Mouse (Mus musculus): ENCODE data around the gene Marf1.
"Not testable (repeated sequence)": the region's sequence is repeated elsewhere in the genome, so short reads cannot be mapped to it uniquely, and the experiment has no call there.

Gene Marf1

GRCm38 (mm10) chr16:14162988-14163416, at the start of gene Marf1, which contains the start of gene Nde1:
Gene Marf1, minus strand, starts transcription at chr16:14163351.
Gene Nde1, plus strand, starts transcription at chr16:14163275.
- DNase-seq (ENCODE audit: low read depth, low spot score) = peak; percentile 94

- no peak for DNase-seq (ENCODE audit: low read depth, low spot score)
These were observed 35.6 kb upstream of the Marf1 start for GRCm38 (mm10) chr16:14198798-14199197.

DNA sequence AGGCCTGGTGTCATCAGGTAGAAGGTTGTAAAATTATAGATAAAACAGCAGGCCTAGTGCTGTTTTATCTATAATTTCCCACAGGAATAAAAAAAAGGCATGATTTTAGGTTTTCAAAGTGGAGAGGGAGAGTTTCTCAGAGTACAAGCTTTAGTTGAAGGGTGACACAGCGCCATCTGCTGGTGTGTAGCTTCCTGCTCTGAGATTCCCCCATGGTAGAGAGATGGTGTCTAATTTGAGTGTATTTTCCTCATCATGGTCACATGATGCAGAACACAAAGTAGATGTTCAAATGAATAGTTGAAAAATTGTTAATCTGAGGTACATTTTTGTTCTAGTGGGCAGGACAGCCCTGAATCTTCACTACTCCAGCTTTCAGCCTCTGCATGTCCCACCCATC, 32.3 kb upstream of the Marf1 start:
- peak; percentile 41 for DNase-seq (ENCODE audit: low read depth, low spot score)

DNA sequence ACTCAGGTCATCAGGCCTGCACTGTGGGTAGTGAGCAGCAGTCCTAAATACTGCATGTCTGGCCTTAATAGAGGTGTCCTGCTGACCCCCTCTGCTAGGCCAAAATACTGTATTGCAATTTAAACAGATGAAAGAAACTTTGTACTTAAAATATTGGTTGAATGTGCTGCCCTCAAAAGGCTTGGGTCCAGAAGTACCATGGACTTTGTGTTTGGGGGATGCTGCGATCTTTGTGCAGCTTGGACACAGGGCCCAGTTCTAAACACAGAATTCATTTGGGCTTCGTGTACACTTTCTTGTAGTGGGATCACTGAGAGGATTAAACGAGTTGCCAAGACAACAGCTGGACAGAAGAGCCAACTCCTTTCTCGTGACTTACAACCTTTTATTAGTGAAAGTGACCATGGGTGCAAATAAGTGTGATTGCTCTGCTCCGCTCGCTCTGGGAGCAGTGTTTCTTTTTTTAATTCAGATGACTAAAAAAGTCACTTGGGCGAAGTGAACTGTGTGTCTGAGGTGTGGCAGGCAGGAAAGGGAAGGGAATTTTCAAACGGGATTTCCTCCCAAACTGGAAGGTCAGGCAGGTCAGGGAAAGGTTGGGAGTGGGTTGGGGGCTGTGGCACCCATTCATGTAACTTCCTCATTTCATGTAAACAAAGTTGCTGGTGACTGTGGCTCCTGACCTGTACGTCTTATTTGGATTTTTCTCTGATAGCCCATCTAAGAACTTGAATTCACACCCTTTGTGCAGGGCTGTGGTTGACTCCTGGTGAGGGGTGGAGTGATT, 31.2 kb upstream of the Marf1 start:
- no peak for DNase-seq (ENCODE audit: low read depth, low spot score)

DNA sequence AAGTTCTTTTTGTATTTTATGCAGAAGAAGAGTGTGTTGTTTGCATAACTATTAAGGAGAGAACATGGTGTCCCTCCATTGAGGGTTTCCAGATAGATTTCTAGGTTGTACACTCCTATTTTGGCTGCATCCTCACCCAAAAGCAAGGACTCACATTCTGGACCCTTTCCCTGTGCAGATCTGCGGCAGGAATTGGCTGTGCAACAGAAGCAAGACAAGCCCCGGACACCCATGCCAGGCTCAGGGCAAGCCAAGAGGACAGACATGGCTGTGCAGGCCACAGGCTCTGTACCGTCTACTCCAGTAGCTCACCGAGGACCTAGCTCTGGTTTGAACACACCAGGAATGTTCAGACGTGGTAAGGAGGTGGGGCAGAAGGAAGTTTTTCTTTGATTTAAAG, 22.4 kb upstream of the Marf1 start:
- DNase-seq (ENCODE audit: low read depth, low spot score) = no peak

GRCm38 (mm10) chr16:14183856-14184255, 20.7 kb upstream of the Marf1 start:
- DNase-seq (ENCODE audit: low read depth, low spot score) = no peak

DNA sequence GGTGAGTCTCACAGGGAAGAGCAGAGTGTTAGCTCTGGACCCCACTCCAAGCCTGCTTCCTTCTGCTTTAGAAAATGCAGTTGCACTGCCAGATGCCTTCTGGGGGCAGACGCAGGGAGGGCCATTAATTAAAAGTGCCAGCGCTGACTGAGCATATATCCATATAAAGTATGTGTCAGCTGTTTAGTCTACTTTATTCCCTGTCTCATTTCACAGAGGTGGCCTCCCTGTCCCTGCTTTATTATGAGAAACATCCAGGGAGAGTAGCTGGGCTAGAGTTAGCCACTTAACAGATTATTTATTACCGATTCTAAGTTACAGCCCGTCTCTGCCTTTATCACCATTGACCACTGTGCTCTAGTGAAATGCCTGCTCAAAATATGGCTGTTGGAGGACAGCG, 19.2 kb upstream of the Marf1 start:
- DNase-seq (ENCODE audit: low read depth, low spot score) = no peak

DNA sequence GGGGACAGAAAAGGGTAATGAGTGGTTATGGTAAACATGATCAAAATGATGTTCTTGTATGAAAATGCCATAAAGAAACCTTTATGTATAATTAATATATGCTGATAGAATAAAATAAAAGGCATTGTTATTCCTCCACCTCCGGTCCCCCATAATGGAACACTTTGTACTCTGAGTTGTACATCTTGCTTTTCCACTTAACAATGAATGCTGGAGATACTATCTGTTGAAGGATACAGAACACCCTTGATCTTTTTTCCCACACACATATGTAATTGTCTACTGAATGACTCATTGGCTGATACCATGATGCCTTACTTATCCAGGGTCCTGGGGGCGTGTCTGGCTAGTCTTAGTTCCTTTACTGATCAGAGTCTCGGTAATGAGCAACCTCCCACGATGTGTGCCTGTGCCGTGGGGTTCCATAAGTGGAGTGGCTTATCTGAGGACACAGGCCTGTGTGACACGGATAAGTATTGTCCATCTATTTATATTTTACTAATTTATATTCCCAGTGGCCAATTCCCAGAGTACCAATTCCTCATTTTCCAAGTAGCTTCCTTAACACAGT, 17.1 kb upstream of the Marf1 start:
- DNase-seq (ENCODE audit: low read depth, low spot score) = no peak

DNA sequence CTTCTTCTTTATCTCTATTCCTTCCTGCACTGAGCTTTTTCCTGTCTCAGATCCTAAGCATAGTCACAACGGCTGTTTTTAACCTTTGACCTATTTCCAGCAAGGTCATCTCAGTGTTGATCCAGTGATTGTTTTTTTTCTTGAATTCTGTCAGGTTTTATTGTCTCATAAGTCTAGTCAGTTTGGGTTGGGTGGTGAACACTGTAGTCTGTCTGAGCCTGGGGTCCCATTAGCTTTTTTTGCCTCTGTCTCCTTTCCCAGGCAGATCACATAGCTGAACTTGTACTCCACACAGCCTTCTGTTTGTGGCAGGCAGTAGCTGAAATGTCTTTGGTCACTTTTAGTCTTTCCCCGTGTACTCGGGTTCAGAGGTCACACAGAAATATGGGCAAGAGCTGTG, 14.9 kb upstream of the Marf1 start:
- DNase-seq (ENCODE audit: low read depth, low spot score) = no peak

DNA sequence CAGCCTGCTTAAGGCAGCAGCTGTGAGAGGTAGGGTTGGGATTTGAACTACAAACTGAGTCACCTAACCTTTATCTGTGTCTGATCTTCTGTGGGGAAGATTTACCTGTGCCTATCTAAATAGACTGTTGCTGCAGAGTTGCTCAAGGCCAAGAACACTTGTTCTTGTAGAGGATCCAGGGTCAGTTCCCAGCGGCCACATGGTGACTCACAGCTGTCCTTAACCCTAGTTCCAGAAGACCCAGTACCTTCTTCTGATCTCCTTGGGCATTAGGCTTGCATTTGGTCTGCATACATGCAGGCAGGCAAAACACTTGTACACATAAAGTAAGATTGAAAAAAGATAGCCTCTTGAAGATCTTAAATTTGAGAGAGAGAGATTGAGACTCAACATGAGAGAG, 6.6 kb upstream of the Marf1 start:
- no peak for DNase-seq (ENCODE audit: low read depth, low spot score)

- no peak for DNase-seq (ENCODE audit: low read depth, low spot score)
These were observed 3.3 kb upstream of the Marf1 start for GRCm38 (mm10) chr16:14166490-14166889.

- peak; percentile 10 for DNase-seq (ENCODE audit: low read depth, low spot score)
These were observed 580 bp upstream of the Marf1 start for GRCm38 (mm10) chr16:14163731-14164130.

DNA sequence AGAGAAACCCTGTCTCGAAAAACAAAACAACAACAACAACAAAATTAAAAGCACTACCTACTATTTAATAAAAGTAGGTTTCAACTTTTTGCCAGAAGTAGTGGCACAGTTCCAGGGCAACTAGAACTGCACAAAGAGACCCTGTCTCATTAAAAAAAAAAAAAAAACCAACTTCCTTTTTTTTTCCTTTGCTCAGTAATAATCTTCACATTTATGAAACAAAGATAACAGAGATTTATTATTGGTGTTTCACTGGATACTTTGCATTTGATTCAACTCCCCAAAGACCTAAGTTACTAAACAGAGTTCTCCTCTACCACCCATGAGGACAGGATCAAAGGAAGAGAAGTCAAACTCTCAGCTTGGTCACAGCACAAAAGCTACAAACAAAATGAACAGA, 2.2 kb downstream of the Marf1 start:
- no peak for DNase-seq (ENCODE audit: low read depth, low spot score)

- peak; percentile 81 for DNase-seq (ENCODE audit: low read depth, low spot score)
These were observed 3.4 kb downstream of the Marf1 start for GRCm38 (mm10) chr16:14159746-14160131.

- DNase-seq (ENCODE audit: low read depth, low spot score) = peak; percentile 99
These were observed 4.0 kb downstream of the Marf1 start for GRCm38 (mm10) chr16:14158936-14159745.

- no peak for DNase-seq (ENCODE audit: low read depth, low spot score)
These were observed 4.6 kb downstream of the Marf1 start for GRCm38 (mm10) chr16:14158536-14158935.

DNA sequence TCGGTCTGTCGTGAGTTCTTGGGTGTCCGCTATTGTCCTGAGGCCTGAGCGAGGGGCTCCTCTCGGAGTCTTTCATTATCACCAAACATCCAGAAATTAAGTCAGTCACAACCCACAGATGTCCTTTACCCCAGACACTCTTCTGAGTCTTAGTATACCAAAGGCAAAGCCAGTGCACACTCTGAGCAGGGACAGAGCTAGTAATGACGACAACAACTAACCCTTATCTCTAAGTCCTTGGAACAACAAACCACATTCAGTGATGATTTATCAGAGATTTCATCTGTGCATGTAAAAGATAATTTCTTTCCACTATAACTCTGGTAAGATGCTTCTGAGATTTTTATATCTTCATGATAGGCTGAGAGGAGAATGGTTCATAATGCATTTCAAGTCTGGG, 6.8 kb downstream of the Marf1 start:
- DNase-seq (ENCODE audit: low read depth, low spot score) = no peak

DNA sequence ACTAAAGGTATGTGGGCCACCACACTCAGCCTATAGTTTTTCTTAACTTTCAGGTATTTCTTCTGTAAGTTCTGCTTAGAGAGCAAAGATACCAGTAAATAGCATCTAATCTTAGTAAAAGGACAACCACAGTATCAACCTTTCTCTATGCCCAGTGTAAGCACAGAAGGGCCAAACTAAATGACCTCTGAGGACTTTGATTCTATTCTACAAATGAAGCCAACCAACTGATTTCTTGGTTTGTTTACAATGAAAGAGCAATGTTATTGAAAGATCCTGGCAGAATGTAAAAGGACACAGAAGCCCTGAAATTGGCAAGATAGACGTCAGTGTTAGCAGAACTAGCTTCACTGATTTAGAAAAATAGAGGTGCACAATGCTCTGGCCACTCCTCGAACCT, 7.5 kb downstream of the Marf1 start:
- not testable (repeated sequence) for DNase-seq (ENCODE audit: low read depth, low spot score)

- DNase-seq (ENCODE audit: low read depth, low spot score) = no peak
These were observed 11.4 kb downstream of the Marf1 start for GRCm38 (mm10) chr16:14151718-14152117.

DNA sequence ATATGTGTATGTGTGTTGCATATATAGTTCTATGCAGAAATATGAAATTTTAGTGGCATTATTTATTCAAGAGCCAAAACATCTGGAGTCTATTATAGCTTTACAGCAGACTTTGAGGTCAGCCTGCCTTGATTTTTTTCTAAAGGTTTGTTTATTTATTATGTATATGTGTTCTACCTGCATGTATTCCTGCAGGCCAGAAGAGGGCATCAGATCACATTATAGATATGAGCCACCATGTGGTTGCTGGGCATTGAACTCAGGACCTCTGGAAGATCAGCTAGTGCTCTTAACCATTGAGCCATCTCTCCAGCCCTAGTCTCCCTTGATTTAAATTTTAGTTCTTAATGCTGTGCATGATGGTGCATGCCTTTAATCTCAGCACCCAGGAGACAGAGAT, 15.4 kb downstream of the Marf1 start:
- no peak for DNase-seq (ENCODE audit: low read depth, low spot score)

DNA sequence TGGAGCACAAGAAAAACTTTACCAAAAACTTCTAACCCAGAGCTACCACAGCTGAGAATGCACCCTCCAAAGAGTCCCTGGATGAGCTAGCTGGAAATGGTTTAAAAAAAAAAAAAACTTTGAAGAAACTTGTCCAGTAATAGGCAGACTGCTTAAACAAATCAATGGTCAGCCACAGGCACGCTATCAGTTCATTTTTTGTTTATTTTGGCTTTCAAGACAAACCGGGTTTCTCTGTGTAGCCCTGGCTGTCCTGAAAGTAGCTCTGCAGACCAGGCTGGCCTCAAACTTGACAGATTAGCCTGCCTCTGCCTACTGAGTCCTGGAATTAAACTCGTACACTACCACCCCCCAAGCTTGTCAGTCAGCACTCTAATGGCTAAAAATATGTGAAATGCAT, 19.9 kb downstream of the Marf1 start:
- DNase-seq (ENCODE audit: low read depth, low spot score) = no peak

GRCm38 (mm10) chr16:14139106-14139505, 24.0 kb downstream of the Marf1 start:
- no peak for DNase-seq (ENCODE audit: low read depth, low spot score)

Data from forelimb bud, embryonic 11.5 days (tissue).